In the genomic region with DNA sequence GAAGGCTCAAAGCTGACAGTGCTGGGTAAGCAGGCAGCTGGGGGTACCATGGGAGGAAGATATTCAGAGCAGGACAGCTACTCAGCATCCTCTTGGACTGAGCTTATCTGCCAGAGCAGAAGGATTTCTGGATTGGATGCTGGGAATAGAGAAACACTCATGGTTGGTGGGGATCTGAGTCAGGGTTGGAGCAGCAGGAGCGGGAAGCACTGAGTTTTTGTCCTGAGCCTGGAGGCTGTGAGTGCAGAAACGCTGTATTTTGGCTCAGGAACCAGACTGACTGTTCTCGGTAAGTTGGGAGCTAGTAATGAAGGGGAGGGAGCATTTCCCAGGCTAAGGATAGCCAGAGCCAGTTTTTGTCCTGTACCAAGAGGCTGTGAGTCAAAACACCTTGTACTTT, we compare ENCODE assay signal across 9 mouse cellular contexts. TPM values are rescaled to one million over a fixed set of nuclear protein-coding genes. Genes with fewer than 3 reads are reported as not detected.
DNase-seq lines count a peak whose midpoint lies in the region; ATAC-seq and TF ChIP-seq lines count a peak whose summit lies in the region.
"Had no signal": no experiment of that assay in that cellular context is flagged by ENCODE, and none has a peak within 500 bp of the region (broad histone marks: within the 10 kb centered on the region; RNA-seq: fewer than 3 reads in every experiment).

No protein-coding gene starts in this region.

- H3K4me3 ChIP-seq in heart, embryonic 14.5 days (ENCODE audit: control insufficient read depth in 1 of 2, insufficient read depth in 1 of 2, low read depth in 1 of 2, low read length in 2 of 2) = peak overlapping the region in 1 of 2 experiments; percentile 36; a peak in 2 of 4 replicates
- H3K4me3 ChIP-seq in E14TG2a.4 (replicated peaks; ENCODE audit: low read length) = peak overlapping the region; percentile 60
- no peak overlapping the region; the same call in 1 of the 2 replicates for H3K4me3 ChIP-seq in forebrain, embryonic 12.5 days (replicated peaks)
- no peak overlapping the region for H3K4me3 ChIP-seq in limb, embryonic 14.5 days (replicated peaks; ENCODE audit: low read length)

- H3K9ac ChIP-seq in heart, embryonic 14.5 days (ENCODE audit: low read length) = no peak overlapping the region
- no peak overlapping the region for H3K9ac ChIP-seq in forebrain, embryonic 12.5 days
- H3K9ac ChIP-seq in limb, embryonic 14.5 days (ENCODE audit: low read depth, low read length, severe bottlenecking) = no peak overlapping the region

- H3K27me3 ChIP-seq in heart, embryonic 14.5 days (ENCODE audit: control insufficient read depth, insufficient read depth, low read length) = 0 out of 2 replicates have a peak, but pooled peaks cover 8% of the 10 kb centered on the region
- H3K27me3 ChIP-seq in E14TG2a.4 (ENCODE audit: insufficient read depth, low read length) = peaks cover 42% of the 10 kb centered on the region
- H3K27me3 ChIP-seq in forebrain, embryonic 12.5 days = peaks cover 7% of the 10 kb centered on the region; the same call in 1 of the 2 replicates
- H3K27me3 ChIP-seq in limb, embryonic 14.5 days (ENCODE audit: control insufficient read depth, insufficient read depth, low read length) = 0 out of 2 replicates have a peak, but pooled peaks cover 5% of the 10 kb centered on the region

- no peak overlapping the region for H3K27ac ChIP-seq in heart, embryonic 14.5 days (replicated peaks in 1 of 2; ENCODE audit: control insufficient read depth in 1 of 2, insufficient read depth in 1 of 2, low read depth in 2 of 2, low read length in 2 of 2)
- no peak overlapping the region for H3K27ac ChIP-seq in forebrain, embryonic 12.5 days
- no peak overlapping the region for H3K27ac ChIP-seq in limb, embryonic 14.5 days (replicated peaks; ENCODE audit: low read depth, low read length)

- DNase-seq in heart, postnatal 36 days = no peak
- no peak for DNase-seq in limb, embryonic 14.5 days (ENCODE audit: low spot score)
- DNase-seq in c-Kit-positive CD71-positive TER-119-positive erythroid progenitor cells, embryonic 14.5 days (ENCODE audit: low spot score) = no peak
- DNase-seq in right cerebral cortex, postnatal 14 days = no peak
- no peak for DNase-seq in right cerebral cortex, postnatal 4 days

- no peaks in the 10 kb centered on the region for H3K4me1 ChIP-seq in heart, embryonic 14.5 days (ENCODE audit: control insufficient read depth in 2 of 2, insufficient read depth in 2 of 2, low read length in 2 of 2)
- H3K4me1 ChIP-seq in E14TG2a.4 (replicated peaks; ENCODE audit: low read depth, low read length) = peaks cover 13% of the 10 kb centered on the region
- H3K4me1 ChIP-seq in forebrain, embryonic 12.5 days = peaks cover 18% of the 10 kb centered on the region
- no peaks in the 10 kb centered on the region for H3K4me1 ChIP-seq in limb, embryonic 14.5 days (ENCODE audit: control insufficient read depth, insufficient read depth, low read length)

- WGBS in heart, embryonic 14.5 days = 12% methylated on average over 3 of the region's 3 CpGs
- WGBS in forebrain, embryonic 12.5 days = 28% methylated on average over 3 of the region's 3 CpGs
- WGBS in limb, embryonic 14.5 days = 14% methylated on average over 3 of the region's 3 CpGs

- TF ChIP-seq CTCF in E14TG2a.4 (conservative IDR thresholded peaks at IDR 0.05; ENCODE audit: low read length) = no peak

- peak overlapping the region; percentile 75 for H3K4me2 ChIP-seq in heart, embryonic 14.5 days (ENCODE audit: low read length)
- peak overlapping the region; percentile 59 for H3K4me2 ChIP-seq in forebrain, embryonic 12.5 days
- peak overlapping the region; percentile 50 for H3K4me2 ChIP-seq in limb, embryonic 14.5 days (replicated peaks; ENCODE audit: low read depth, low read length, severe bottlenecking)

- no peak for ATAC-seq in heart, embryonic 14.5 days (ENCODE audit: insufficient number of reproducible peaks, insufficient read depth, low FRiP score, low read depth)
- 0 out of 2 replicates have a peak, but pooled peaks have one; percentile 14 for ATAC-seq in forebrain, embryonic 12.5 days (ENCODE audit: low FRiP score)
- ATAC-seq in limb, embryonic 14.5 days (ENCODE audit: low FRiP score, low read depth) = no peak

- no peaks in the 10 kb centered on the region for H3K36me3 ChIP-seq in heart, embryonic 14.5 days (ENCODE audit: control insufficient read depth, insufficient read depth, low read length)
- H3K36me3 ChIP-seq in E14TG2a.4 (ENCODE audit: insufficient read depth, low read length) = no peaks in the 10 kb centered on the region
- H3K36me3 ChIP-seq in forebrain, embryonic 12.5 days (replicated peaks) = no peaks in the 10 kb centered on the region
- no peaks in the 10 kb centered on the region for H3K36me3 ChIP-seq in limb, embryonic 14.5 days (ENCODE audit: control insufficient read depth, insufficient read depth, low read length)

- H3K9me3 ChIP-seq in heart, embryonic 14.5 days (ENCODE audit: control insufficient read depth, low read length) = no peaks in the 10 kb centered on the region
- H3K9me3 ChIP-seq in E14TG2a.4 (ENCODE audit: low read length) = no peaks in the 10 kb centered on the region
- no peaks in the 10 kb centered on the region for H3K9me3 ChIP-seq in forebrain, embryonic 12.5 days
- no peaks in the 10 kb centered on the region for H3K9me3 ChIP-seq in limb, embryonic 14.5 days (ENCODE audit: control insufficient read depth, low read length)

- no peak for TF ChIP-seq POLR2A in limb, embryonic 14.5 days (IDR thresholded peaks at IDR 0.05; ENCODE audit: borderline replicate concordance, extremely low read depth, insufficient read depth, insufficient read length)

- intact Hi-C loops in heart, postnatal 36 days (cut with DNase I) = no loop called here

RNA-seq across cellular contexts. Expression of gene Prss2, which starts 21.4 kb away (rescaled TPM):
- not detected in 2 replicates for polyA plus RNA-seq in heart, embryonic 14.5 days (2014; fragmentation: Nextera tagmentation; extraction: Ambion mirVana)
- not detected for total RNA-seq in heart, postnatal 36 days (2021)
- not detected in 2 replicates for polyA plus RNA-seq in forebrain, embryonic 12.5 days (2016; fragmentation: Nextera tagmentation; extraction: Ambion mirVana)
- 0.08 and 0.18 TPM in 2 replicates for polyA plus RNA-seq in limb, embryonic 14.5 days (2012; rRNA removed)
- not detected in 2 replicates for polyA plus RNA-seq in limb, embryonic 14.5 days (2014; fragmentation: Nextera tagmentation; extraction: Ambion mirVana)
- total RNA-seq: left cerebral cortex, postnatal 25 days had no signal
